Mouse (Mus musculus): ENCODE results near the gene Ptprt. TPM values are rescaled to one million over a fixed set of nuclear protein-coding genes. Genes with fewer than 3 reads are reported as not detected.

The Ptprt gene
- total RNA-seq (2021) = under 1 TPM; 0.46 to 0.59 TPM
- long read RNA-seq, experiment 1 = 0 reads
- long read RNA-seq, experiment 2 = 0 reads

- DNase-seq = no peak
These were observed at the start of gene Ptprt for GRCm38 (mm10) chr2:162660941-162661386. Ptprt (minus strand) TSS chr2:162661147.

- DNase-seq = no peak
These were observed 49.5 kb upstream of the Ptprt start for GRCm38 (mm10) chr2:162710443-162710842.

GRCm38 (mm10) chr2:162699691-162700090, 38.7 kb upstream of the Ptprt start:
- DNase-seq = no peak

- DNase-seq = no peak
These were observed 38.1 kb upstream of the Ptprt start for GRCm38 (mm10) chr2:162699036-162699435.

GRCm38 (mm10) chr2:162698068-162698467, 37.1 kb upstream of the Ptprt start:
- no peak for DNase-seq

- no peak for DNase-seq
These were observed 36.2 kb upstream of the Ptprt start for GRCm38 (mm10) chr2:162697151-162697550.

- DNase-seq = no peak
These were observed 31.2 kb upstream of the Ptprt start for GRCm38 (mm10) chr2:162692143-162692542.

GRCm38 (mm10) chr2:162682674-162683073, 21.7 kb upstream of the Ptprt start:
- no peak for DNase-seq

GRCm38 (mm10) chr2:162662431-162662970, 1.6 kb upstream of the Ptprt start:
- no peak for DNase-seq

- DNase-seq = no peak
These were observed 786 bp upstream of the Ptprt start for GRCm38 (mm10) chr2:162661733-162662132.

- no peak for DNase-seq
These were observed 561 bp downstream of the Ptprt start for GRCm38 (mm10) chr2:162660231-162660940.

- peak; percentile 42 for DNase-seq
These were observed 1.9 kb downstream of the Ptprt start for GRCm38 (mm10) chr2:162658997-162659396.

- no peak for DNase-seq
These were observed 3.4 kb downstream of the Ptprt start for GRCm38 (mm10) chr2:162657541-162657940.

GRCm38 (mm10) chr2:162654416-162654815, 6.5 kb downstream of the Ptprt start:
- no peak for DNase-seq

GRCm38 (mm10) chr2:162638676-162639075, 22.3 kb downstream of the Ptprt start:
- no peak for DNase-seq

GRCm38 (mm10) chr2:162637537-162637936, 23.4 kb downstream of the Ptprt start:
- DNase-seq = no peak

- DNase-seq = no peak
These were observed 24.4 kb downstream of the Ptprt start for GRCm38 (mm10) chr2:162636387-162637009.

- no peak for DNase-seq
These were observed 26.0 kb downstream of the Ptprt start for GRCm38 (mm10) chr2:162634901-162635300.

GRCm38 (mm10) chr2:162626076-162626475, 34.9 kb downstream of the Ptprt start:
- DNase-seq = no peak

- DNase-seq = no peak
These were observed 36.2 kb downstream of the Ptprt start for GRCm38 (mm10) chr2:162624707-162625106.

- no peak for DNase-seq
These were observed 46.7 kb downstream of the Ptprt start for GRCm38 (mm10) chr2:162614256-162614655.

GRCm38 (mm10) chr2:162613480-162613879, 47.5 kb downstream of the Ptprt start:
- DNase-seq = no peak

GRCm38 (mm10) chr2:162602721-162603120, 58.2 kb downstream of the Ptprt start:
- DNase-seq = no peak
